Mouse (Mus musculus): Measurements from ENCODE around the gene Cd40lg. TPM values are rescaled to one million over a fixed set of nuclear protein-coding genes. Genes with fewer than 3 reads are reported as not detected.

Cd40lg gene
- 1.1 TPM in 1 of 3 replicates, not detected in the others for total RNA-seq (2017)

- ATAC-seq (replicated peaks; ENCODE audit: insufficient number of reproducible peaks, low FRiP score, low TSS enrichment, poor library complexity, severe bottlenecking), result no peak
Measured at GRCm38 (mm10) chrX:57211876-57212275, at the start of gene Cd40lg. Cd40lg (plus strand) TSS chrX:57212143.

DNA sequence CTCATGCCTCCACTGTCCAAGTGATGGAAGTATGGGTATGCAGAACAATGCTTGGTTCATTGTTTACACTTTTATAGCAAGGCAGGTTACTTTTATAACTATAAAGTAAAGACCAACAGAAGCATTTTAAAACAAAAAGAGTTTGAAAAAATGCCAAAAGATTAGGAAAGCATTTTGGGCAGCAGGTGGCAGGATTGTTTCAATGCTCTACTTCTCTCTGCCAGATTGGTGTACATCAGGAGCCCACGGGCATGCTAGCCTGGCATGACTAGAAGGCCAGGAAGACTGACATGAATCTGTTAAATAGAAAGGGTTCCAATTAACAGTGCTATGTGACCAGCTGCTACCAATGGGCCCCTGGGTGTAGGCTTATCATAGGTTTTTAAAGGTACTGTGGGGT is 45.4 kb upstream of the Cd40lg start:
- ATAC-seq (replicated peaks; ENCODE audit: insufficient number of reproducible peaks, low FRiP score, low TSS enrichment, poor library complexity, severe bottlenecking), result no peak

DNA sequence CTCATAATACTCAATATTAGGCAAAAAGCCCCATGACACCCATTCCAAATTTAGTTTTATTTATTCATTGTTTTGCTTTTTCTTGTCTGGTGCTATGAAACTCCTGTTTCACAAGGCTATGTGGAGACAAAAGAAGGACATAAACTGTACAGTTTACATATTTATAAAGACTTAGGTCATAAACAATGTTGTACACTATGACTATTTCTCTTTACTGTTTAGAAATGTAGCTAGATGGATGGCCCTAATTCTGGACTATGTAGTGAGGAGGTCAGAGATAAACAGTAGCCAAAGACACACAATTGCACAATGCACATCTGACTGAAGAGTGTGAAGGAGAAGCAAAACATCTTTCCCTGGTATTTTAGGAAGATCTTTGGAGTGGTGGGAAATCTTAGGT is 40.7 kb upstream of the Cd40lg start:
- ATAC-seq (replicated peaks; ENCODE audit: insufficient number of reproducible peaks, low FRiP score, low TSS enrichment, poor library complexity, severe bottlenecking), result no peak

DNA sequence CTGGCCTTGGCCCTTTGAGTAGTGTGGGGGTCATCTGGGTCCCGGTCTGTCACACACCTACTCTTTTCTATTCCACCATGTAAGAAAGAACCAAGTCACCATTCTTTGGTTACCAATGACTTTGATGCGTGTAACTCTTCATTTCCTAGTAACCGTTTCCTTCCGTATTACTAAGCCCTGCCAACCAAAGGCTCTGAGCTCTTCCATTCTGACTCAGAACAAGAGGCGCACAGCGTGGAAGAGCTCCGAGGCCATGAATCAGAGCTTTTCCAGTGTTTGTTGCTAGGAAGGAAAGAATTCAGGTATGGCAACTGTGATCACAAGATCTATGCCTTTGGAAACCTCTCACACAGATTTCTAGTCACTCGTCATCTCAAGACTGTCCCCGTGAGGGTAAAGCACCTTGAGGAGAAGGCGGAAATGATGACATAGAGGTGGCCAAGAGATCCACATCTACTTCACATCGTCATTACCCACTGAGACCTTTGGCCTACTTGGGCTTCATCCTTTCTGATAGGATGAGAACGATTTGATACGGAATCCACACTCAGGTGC is 34.6 kb upstream of the Cd40lg start:
- no peak for ATAC-seq (replicated peaks; ENCODE audit: insufficient number of reproducible peaks, low FRiP score, low TSS enrichment, poor library complexity, severe bottlenecking)

- no peak for ATAC-seq (replicated peaks; ENCODE audit: insufficient number of reproducible peaks, low FRiP score, low TSS enrichment, poor library complexity, severe bottlenecking)
Measured at GRCm38 (mm10) chrX:57182470-57182869, 29.5 kb upstream of the Cd40lg start.

GRCm38 (mm10) chrX:57183359-57183758 is 28.6 kb upstream of the Cd40lg start:
- no peak for ATAC-seq (replicated peaks; ENCODE audit: insufficient number of reproducible peaks, low FRiP score, low TSS enrichment, poor library complexity, severe bottlenecking)

- ATAC-seq (replicated peaks; ENCODE audit: insufficient number of reproducible peaks, low FRiP score, low TSS enrichment, poor library complexity, severe bottlenecking), result no peak
Measured at GRCm38 (mm10) chrX:57187301-57187700, 24.6 kb upstream of the Cd40lg start.

DNA sequence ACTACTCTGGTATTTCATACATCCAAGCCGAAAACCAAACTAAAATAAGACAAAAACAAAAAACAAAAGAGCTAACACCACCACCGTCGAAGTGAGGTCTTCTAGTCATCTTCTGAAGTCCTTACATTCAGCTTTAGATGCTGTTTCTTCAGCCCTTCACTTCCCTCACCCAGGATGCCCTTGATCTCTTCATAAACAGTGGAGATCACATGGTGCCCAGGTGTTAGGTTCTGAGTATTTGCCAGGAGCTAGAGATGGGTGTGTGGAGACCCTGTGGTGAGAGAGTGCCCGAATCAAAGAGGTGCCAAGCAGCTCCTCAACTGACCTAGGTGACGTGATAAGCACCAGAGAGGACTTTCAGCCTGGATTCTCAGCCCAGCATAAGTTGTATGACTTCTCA is 22.6 kb upstream of the Cd40lg start:
- ATAC-seq (replicated peaks; ENCODE audit: insufficient number of reproducible peaks, low FRiP score, low TSS enrichment, poor library complexity, severe bottlenecking), result no peak

DNA sequence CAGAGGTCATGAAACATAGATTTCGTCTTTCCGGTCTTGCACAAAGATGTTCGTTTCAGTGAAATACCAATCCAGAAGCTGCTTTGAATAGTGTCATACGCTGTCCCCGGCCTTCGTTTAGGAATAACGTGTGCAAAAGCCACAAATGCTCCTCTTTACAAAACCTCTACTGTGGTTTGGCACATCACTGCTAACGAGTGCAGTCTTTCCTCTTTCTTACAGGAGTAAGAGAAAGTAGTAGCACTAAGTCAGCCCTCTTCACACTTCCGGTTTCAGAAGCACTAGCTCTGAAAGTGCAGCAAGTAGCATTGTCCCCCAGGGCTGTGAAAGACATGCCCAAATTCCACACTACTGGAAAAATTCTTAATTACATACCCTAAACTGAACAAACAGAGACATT is 15.6 kb upstream of the Cd40lg start:
- peak; percentile 61; the same call in 1 of the 2 replicates for ATAC-seq (replicated peaks; ENCODE audit: insufficient number of reproducible peaks, low FRiP score, low TSS enrichment, poor library complexity, severe bottlenecking)

DNA sequence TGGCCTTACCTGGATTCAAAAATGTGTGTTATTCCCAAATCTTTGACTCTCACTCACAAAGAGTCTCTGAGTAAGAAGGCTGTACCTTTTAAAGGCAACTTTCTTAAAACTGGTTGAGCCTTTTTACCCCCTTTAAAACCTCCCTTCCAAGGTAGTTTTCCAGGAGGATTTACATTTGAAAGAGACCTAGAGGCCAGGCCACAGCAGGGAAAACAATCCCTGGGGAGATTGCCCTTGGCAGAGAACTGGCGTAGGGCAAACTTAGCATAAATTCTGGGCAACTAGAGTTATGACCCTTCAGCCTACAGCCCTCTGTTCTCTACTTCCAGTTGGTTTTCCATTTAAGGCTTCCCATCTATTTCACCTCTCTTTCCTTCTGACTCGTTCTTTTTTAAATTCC is 13.9 kb upstream of the Cd40lg start:
- ATAC-seq (replicated peaks; ENCODE audit: insufficient number of reproducible peaks, low FRiP score, low TSS enrichment, poor library complexity, severe bottlenecking), result no peak

GRCm38 (mm10) chrX:57200397-57200796 is 11.5 kb upstream of the Cd40lg start:
- ATAC-seq (replicated peaks; ENCODE audit: insufficient number of reproducible peaks, low FRiP score, low TSS enrichment, poor library complexity, severe bottlenecking), result no peak

DNA sequence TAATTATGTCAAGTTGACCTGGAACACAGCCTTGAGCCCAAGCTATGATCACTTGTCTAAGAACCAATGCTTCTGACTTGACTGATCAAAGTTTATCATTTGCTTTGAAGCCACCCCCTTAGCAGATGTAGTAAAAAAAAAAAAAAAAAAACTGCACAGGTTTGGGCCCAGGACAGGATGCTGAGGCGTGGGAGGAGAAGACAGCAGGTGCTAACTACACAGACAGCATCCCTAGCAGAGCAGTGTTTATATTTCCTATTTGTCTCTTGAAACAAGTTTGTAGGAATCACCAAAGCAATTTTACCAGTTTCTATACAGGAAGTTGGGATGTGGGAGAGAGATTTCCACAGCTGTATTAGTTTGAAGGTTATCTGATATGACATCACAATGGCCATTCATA is 1.4 kb upstream of the Cd40lg start:
- no peak for ATAC-seq (replicated peaks; ENCODE audit: insufficient number of reproducible peaks, low FRiP score, low TSS enrichment, poor library complexity, severe bottlenecking)

- ATAC-seq (replicated peaks; ENCODE audit: insufficient number of reproducible peaks, low FRiP score, low TSS enrichment, poor library complexity, severe bottlenecking), result no peak
Measured at GRCm38 (mm10) chrX:57212862-57213261, 919 bp downstream of the Cd40lg start.

DNA sequence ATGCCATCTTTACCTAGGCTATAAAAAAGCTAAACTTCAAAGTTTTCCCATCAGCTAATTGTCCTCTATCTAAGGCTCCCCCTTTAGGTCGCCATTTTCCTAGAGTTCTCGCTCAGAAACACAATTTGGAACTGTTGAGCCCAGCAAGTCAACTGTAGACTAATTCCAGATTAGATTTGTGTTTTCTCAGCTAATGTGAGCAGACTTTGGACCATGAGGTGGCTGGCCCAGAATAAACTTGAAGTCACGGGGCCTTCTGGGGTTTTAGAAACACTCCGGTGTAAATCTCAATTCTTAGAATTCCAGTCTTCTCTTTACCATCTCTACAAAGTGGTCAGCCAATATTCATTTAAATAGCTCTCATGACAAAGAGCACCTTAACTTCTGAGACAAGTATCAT is 3.6 kb downstream of the Cd40lg start:
- ATAC-seq (replicated peaks; ENCODE audit: insufficient number of reproducible peaks, low FRiP score, low TSS enrichment, poor library complexity, severe bottlenecking), result no peak

DNA sequence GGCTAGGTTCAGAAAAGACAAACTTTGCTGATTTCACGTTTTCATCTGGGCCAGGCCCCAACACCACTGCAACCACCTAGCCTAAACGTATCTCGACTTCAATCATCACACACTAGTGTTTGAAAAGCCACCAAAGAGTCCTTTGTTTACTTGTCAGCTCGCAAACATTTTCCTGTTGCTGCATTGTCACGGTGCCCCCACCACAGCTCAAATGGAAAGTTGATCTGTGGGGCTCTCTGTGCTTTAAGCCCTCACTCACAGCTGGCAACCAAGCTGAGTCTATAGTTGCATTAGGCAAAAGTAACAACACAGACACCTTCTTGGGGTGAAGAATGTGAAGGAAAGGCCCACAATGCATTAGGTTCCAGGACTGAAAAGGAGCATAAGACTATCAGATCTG is 4.3 kb downstream of the Cd40lg start:
- no peak for ATAC-seq (replicated peaks; ENCODE audit: insufficient number of reproducible peaks, low FRiP score, low TSS enrichment, poor library complexity, severe bottlenecking)

GRCm38 (mm10) chrX:57219563-57219962 is 7.6 kb downstream of the Cd40lg start:
- ATAC-seq (replicated peaks; ENCODE audit: insufficient number of reproducible peaks, low FRiP score, low TSS enrichment, poor library complexity, severe bottlenecking), result no peak

GRCm38 (mm10) chrX:57221881-57222280 is 9.9 kb downstream of the Cd40lg start:
- ATAC-seq (replicated peaks; ENCODE audit: insufficient number of reproducible peaks, low FRiP score, low TSS enrichment, poor library complexity, severe bottlenecking), result no peak

GRCm38 (mm10) chrX:57223301-57223700 is 11.4 kb downstream of the Cd40lg start:
- ATAC-seq (replicated peaks; ENCODE audit: insufficient number of reproducible peaks, low FRiP score, low TSS enrichment, poor library complexity, severe bottlenecking), result no peak

GRCm38 (mm10) chrX:57228178-57228577 is 16.2 kb downstream of the Cd40lg start:
- ATAC-seq (replicated peaks; ENCODE audit: insufficient number of reproducible peaks, low FRiP score, low TSS enrichment, poor library complexity, severe bottlenecking), result no peak

DNA sequence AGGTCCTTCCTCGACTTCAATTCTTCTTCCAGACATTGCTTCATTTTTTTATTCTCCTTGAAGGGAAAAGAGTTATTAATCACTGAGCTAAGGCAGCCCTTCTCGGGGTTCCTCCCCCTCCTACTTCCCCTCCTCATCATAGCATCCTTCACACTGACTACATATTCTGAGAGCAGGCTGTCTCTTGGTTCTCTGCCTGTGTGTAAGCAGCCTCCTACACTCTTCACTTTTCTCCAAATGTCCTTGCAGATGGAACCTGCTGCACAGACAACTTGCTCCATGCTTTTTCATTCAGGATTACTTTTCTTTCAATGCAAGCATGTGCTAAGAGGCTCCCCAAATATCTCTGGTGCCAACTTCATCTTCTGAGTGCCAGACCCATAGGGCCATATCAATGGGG is 21.7 kb downstream of the Cd40lg start:
- no peak for ATAC-seq (replicated peaks; ENCODE audit: insufficient number of reproducible peaks, low FRiP score, low TSS enrichment, poor library complexity, severe bottlenecking)

DNA sequence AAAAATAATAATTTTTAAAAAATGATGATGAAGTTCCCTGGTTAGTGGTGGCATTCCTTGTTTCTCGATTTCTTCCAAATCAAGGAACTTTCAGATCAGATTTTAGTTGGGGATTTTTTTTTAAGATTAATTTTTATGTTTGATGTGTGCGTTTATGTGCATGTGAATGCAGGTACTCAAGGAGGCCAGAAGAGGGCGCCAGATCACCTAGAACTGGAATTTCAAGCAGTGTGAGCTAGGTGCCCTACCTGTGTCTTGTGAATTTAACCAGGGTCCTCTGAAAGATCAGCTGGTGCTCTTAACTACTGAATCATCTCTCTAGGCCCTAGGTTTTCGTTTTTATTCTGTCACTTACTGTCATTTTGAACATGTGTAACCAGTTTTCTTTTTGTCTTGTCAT is 24.0 kb downstream of the Cd40lg start:
- ATAC-seq (replicated peaks; ENCODE audit: insufficient number of reproducible peaks, low FRiP score, low TSS enrichment, poor library complexity, severe bottlenecking), result no peak

Measured in monocyte, adult 5-6 weeks (primary cell).